Mouse (Mus musculus): ENCODE results near the gene Gm20671.
"Not testable (repeated sequence)": the region's sequence is repeated elsewhere in the genome, so short reads cannot be mapped to it uniquely, and the experiment has no call there.

The Gm20671 gene

DNA sequence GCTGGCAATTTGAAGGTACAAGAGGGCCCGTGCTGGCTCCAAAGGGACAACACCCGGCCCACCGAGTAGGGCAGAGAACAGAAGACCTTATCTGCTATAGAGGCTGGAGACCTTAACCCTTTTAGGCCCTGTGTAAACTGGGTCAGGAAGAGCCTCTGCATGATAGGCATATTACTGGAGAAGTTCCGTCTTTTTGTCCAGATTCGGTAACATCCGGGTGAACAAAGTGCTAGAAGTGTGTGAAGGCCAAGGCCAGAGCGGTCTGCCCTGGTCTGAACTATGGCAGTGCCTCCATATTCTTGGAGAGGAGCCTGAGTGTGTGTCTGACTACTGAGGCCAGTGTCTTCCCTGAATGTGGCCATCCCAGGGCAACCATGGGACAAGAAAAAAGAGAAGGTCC, at the start of gene Gm20671:
Gm20671 (minus strand) TSS at position 101 of the 400 bp plus-strand sequence.
- no peak for DNase-seq (ENCODE audit: low read depth)

DNA sequence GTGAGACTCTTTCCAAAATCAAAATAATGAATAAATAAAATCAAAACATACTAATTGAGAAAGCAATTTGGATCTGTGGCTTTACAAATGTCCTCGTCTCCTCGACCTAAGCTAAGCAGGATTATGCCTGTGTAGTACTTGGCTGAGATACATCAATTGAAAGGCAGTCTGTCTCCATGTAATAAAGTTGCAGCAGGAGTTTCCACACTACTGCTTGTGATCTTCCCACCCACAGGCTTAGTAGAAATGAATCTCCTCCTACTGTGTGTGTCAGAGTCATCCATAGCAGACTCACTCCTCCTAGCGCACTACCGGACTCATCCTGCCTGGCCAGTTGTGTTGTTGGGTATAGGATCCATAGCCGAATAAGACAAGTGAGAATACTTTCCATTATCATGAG, 45.4 kb upstream of the Gm20671 start:
- no peak for DNase-seq (ENCODE audit: low read depth)

DNA sequence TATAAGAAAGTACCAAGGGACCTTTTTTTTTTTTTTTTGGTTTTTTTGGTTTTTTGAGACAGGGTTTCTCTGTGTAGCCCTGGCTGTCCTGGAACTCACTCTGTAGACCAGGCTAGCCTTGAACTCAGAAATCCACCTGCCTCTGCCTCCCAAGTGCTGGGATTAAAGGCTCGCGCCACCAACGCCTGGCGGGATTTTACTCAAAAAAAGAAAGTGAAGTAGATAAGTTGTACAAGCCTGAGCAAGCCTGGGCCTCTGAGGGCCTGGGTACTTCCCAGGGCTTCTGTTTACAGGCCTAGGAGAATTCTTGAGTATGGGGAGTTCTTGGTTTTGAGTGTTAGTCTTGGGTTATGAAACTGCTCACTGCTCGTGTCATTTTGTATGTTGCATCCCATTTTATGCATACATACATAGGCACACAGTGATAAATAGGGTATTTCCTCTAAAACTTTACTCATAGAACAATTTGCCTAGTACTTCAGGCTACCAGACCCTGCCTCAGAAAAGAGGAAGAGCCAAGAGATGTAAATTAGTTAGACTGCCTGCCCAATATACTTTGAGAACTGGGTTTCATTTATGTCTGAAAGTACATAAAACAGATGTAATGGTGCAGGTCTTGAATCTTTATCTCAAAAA, 42.6 kb upstream of the Gm20671 start:
- DNase-seq (ENCODE audit: low read depth): no peak

DNA sequence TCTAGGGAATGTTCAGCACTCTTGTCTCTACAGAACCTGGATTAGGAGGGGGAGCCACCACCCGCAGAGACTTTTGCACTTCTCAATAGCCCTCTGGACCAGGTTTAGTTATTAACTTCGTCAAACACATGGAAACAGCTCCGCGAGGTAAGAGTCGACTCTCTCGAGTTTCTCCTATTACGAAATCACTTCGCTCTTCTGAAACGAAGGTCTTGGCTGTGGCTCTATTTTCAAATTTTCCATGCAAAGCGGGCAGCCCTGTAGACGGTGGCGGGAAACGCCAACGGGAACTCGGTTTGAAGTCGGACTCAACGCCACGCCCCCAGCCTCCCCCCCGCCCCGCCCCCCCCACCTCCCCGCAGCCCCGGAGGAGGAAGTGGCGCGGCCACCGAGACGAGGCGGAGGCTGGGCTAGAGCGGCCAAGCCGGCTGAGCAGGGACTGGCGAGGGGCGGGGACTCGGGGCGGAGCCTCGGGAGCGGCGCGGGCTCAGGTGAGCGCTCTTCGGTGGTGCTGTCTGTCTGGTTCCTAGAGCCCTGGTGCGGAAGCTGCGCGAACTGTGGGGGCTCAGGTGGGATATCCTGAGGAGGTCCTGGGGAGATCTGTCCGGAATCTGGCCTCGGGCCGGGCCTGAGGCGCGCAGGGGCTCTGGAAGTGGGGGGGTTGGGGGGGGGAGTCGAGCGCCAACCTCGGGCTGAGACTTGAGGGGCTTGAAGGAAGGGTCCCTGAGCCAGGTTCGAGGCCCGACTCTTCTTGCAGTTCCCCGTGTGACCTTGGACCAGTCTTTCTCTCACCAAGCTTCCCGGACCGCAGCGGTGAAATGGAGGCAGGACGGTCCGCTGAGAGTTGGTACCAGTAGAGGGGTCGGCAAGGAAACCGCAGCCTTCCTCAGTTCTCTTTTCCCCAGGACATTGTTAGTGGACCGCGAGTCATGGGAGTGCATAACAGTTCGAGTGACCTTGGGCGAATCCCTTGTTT, 36.6 kb upstream of the Gm20671 start, which contains the start of gene Depdc5:
Depdc5 (plus strand) TSS at position 449 of the 976 bp plus-strand sequence.
- peak; percentile 95 for DNase-seq (ENCODE audit: low read depth)

DNA sequence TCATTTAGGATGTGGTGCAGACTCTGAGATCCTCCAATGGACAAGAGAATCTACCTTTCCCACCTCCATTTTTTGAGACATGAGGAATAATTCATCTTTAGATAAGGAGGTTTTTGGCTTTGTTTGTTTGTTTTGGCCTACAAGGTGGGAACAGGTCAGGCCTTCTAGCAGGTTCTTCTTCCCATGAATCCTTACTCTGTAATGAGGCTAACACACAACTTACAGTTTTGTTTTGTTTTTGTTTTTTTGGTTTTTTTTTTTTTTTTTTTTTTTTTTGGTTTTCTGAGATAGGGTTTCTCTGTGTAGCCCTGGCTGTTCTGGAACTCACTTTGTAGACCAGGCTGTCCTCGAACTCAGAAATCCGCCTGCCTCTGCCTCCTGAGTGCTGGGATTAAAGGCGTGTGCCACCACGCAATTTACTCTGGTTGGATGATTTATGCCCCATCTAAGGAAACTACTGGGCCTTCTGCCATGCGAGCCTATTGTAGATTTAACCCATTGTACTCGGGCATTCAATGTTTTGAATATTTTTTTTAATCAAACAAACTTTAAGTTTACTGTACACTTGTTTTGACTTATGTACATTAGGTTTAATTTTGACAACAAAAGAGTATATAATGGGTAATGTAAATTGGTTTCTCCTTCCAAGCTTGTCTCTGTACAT, 35.7 kb upstream of the Gm20671 start:
- DNase-seq (ENCODE audit: low read depth): no peak

DNA sequence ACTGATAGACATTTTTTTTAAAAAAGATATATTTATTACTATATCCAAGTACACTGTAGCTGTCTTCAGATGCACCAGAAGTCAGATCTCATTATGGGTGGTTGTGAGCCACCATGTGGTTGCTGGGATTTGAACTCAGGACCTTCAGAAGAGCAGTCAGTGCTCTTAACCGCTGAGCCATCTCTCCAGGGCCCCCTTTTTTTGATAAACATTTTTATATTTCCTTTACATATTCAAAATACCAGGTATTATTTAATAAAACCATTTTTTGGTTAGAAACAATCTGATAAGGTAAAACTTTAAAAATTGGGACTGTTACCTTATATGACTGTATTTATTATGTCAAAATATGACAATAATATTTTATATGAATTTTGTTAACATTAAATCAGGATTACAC, 34.2 kb upstream of the Gm20671 start:
- no peak for DNase-seq (ENCODE audit: low read depth)

DNA sequence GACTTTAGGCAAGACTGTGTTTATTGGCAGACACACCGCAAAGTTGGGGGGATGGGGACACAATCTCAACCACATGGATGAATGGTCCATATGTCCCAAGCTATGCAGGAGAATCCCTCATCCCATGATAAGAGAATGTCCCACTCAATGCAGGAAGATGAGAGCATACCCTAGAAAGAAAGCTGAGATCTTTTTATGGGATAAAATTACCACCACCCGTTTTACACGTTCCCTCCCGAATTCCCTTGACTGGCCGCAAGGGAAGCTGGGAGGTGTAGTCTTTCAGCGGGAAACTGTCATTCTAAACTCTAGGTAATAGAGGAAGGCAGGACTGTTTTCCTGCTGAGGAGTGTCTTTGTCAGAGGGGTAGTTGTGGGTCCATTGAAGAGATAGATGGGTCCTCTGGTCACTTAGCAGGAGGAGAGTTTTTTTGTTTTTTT, 30.9 kb upstream of the Gm20671 start:
- peak; percentile 39 for DNase-seq (ENCODE audit: low read depth)

DNA sequence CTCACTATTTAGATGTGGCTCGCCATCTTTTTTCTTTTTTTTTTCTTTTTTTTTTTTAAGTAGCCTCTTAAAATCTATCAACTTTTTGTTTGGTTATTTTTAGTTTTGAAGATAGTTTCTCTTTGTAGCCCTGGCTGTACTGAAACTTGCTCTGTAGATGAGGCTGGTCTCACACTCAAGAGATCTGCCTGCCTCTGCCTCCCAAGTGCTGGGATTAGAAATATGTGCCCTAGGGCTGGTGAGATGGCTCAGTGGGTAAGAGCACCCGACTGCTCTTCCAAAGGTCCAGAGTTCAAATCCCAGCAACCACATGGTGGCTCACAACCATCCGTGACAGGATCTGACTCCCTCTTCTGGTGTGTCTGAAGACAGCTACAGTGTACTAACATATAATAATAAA, 28.4 kb upstream of the Gm20671 start:
- not testable (repeated sequence) for DNase-seq (ENCODE audit: low read depth)

DNA sequence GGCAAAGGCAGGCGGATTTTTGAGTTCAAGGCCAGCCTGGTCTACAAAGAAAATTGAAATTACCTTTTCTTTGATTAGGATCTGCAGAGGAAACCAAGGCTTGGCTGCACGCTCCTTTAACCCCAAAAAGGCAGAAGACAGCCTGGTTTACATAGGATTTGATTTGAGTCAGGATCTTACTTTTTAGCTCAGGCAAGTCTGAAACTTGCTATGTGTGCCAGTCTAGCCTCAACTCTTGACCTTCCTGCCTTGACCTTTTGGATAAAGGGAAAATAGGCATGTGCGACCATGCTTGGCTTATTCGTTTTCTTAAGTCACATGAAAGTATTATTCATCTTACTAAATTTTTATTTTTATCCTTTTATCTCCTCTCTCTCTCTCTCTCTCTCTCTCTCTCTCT, 27.9 kb upstream of the Gm20671 start:
- peak; percentile 36 for DNase-seq (ENCODE audit: low read depth)

DNA sequence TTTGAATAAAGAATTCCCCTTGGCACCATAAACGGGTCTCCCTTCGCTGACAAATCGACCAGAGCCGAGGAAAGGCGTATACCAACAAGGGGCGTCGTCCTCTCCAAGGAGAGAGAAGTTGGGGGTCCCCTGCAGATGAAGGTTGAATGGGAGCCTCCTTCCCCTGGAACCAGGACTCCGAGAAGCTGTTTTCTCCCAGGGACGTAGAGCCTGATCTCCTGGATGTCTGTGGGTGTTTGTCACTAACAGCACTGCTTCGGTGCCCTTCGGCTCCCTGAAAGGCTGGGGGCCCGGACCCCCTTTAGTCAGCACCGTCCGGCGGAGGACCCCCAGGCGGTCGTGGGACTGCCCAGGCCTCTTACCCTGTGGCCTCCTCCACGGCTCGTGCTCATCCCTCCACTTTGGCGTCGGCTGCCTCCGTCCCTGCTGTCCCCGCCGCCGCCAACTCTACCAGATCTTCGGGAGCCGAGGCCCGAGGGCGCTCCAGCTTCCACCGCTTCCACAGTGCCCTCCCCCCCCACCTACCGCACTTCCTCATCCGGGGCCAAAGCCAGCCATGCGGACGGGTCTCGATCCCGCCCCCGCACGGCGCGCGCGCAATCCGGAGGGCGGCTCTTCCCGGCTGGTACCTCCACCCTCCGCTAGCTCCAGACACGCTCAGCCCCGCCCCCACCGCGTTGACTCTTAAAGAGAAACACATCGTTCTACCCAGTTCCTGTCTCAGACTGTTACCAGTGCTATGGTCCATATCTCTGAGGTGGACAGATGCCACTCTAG, 27.0 kb upstream of the Gm20671 start, which contains the start of gene Prr14l:
Prr14l (minus strand) TSS at position 526 of the 777 bp plus-strand sequence.
- DNase-seq (ENCODE audit: low read depth): peak; percentile 99

DNA sequence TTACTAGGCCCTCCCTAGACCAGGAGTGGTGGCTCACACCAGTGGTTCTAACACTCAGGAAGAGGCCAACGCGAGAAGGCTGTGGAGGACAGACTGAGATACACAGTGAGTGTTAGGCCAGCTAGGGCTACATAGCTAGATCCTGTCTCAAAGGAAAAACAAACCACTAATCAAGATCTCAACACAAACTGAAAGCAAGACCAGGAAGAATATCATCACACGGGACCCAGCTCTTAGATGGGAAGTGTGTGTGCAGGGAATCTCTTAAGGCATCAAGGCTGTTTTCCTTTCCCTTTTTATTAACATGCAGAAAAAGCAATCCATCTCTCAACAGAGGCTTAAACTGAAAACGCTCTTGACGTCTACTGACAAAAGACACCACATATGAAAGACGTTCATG, 25.1 kb upstream of the Gm20671 start:
- DNase-seq (ENCODE audit: low read depth): peak; percentile 42

DNA sequence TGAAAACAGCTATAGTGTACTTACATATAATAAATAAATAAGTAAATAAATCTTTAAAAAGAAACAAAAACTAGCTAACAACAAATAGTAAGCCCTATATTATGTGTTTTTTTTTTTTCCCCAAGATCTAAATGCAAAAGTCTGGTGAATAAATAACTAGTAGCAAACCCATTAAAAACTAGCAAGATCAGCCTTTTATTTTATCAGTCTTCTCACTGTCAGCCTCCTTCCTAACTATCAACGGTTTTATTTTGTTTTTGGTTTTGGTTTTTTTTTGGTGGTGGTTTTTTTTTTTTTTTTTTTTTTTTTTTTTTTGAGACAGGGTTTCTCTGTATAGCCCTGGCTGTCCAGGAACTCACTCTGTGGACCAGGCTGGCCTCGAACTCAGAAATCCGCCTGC, 22.7 kb upstream of the Gm20671 start:
- not testable (repeated sequence) for DNase-seq (ENCODE audit: low read depth)

DNA sequence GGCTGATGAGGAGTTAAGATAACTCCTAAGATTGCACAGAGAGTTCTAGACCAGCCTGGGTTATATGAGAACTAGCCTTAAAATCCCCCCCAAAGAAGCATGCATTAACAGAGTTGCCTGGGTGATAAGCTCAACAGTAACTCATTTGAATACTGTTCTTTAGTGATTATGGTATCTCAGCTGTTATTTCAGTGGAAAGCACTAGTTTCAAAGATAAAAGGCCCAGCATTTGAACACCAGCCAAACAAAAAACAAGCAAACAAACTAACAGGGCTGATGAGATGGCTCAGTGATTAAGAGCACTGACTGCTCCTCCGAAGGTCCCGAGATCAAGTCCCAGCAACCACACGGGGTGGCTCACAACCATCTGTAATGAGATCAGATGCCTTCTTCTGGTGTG, 22.3 kb upstream of the Gm20671 start:
- no peak for DNase-seq (ENCODE audit: low read depth)

DNA sequence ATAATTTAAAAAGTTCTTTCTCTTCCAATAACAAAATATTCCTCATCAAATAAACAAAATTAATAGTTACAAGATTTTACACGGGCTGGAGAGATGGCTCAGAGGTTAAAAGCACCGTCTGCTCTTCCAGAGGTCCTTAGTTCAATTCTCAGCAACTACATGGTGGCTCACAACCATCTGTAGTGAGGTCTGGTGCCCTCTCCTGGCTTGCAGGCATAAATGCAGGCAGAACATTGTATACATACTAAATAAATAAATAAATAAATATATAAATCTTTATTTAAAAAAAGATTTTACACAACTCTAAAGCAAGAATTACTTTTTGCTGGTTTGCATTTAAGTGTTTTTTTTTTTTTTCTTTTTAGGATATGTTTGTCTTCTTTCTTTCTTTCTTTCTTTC, 13.1 kb upstream of the Gm20671 start:
- DNase-seq (ENCODE audit: low read depth): peak; percentile 31

DNA sequence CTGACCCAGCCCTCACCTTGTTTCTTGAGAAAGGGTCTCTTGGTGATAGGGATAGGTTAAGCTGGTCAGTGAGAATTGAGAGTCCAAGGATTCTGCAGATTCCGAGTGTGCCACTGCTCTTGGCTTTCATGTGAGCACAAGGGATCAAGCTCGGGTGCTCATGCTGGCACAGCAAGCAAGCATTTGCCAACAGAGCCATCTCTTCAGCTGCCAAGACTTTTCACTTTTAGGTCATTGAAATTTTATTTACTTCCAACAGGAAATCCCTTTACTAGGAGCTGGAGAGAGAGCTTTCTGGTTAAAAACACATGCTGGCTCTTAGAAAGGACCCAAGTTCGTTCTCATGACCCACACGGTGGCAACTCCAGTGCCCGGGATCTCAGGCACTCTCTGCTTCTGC, 10.1 kb upstream of the Gm20671 start:
- DNase-seq (ENCODE audit: low read depth): no peak

DNA sequence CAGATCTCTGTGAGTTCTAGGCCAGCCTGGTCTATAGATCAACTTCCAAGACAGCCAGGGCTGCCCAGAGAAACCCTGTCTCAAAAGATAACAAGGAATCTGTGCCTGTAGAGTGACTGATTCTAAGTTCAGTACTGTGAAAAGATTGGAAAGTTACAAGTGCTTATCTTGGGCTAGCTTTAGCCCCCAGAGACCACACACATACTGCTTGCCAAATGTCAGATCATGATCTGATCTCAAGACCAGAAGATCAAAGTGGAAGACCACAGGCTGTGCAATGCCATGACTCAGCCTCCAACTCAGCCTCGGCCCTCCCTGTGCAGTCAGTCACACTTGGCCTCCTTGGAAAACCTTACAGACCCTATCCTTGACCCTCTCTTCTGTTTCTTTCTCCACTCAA, 7.6 kb upstream of the Gm20671 start:
- no peak for DNase-seq (ENCODE audit: low read depth)

DNA sequence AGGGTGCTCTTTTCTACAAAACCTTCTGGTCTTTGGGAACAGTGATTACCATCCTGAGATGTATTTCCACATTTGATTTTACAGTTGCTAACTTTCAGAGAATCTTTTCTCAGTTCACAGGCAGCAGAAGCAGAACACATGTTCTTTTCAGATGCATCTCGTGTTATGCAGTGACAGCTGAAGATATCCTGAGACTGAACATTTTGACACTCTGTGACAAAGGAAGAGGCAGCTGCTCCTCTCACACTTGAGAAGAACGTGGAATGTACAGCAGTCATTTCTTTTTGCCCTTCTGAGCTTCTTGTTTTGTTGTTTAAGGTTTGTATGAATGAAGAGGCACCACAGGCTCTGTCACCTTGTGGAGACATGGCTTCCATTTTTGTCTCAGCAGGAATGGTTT, 3.1 kb upstream of the Gm20671 start:
- DNase-seq (ENCODE audit: low read depth): no peak

DNA sequence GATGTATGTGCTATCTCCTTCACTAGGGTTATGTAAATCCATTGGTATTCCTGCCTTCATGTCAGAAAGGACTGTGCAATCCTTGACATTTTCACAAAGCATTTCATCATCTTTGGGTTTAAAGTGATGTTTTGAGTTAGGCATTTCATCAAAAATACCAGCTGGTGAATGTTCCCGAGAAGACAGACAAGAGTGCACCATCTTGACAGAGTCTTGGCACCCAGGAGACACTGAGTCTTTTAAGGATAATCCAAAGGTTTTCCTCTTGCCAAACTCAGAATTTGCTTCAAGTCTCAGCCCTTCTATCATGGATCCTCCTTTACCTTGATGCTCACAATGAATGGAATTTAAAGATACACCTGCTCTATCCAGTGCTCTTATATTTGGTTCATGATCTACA, 1.9 kb upstream of the Gm20671 start:
- not testable (repeated sequence) for DNase-seq (ENCODE audit: low read depth)

DNA sequence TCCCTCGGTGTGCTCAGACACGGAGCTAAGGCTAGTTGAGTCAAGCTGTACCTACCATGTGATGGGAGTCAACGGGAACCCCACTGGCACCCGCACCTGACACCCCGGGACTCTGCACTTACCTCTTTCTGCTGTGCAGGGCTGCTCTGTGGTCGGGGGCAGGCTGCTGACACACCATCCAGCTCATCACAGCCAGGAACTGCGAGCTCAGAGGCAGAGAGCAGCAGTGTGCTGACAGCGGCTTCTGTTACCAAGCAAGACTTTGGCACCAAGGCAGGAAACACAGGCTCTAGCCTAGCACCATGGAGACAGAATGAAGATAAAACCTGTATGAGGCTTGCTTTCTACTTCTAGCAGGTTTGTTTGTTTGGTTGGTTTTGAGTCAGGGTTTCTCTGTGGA, 6.4 kb downstream of the Gm20671 start:
- DNase-seq (ENCODE audit: low read depth): no peak

DNA sequence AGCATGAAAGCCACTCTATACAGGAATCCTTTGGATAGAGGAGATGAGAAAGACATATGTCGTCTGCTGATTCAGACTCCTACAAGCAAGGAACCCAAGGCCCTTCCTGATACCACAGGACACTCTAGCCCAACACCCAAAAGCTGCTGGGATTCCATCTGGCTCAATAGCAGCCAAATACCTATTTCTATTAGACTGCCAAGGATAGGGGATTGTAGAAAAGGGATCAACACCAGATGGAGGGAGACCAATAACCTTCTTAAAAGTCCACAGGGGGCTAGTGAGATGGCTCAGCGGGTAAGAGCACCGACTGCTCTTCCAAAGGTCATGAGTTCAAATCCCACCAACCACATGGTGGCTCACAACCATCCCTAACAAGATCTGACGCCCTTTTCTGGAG, 11.5 kb downstream of the Gm20671 start:
- DNase-seq (ENCODE audit: low read depth): no peak

DNA sequence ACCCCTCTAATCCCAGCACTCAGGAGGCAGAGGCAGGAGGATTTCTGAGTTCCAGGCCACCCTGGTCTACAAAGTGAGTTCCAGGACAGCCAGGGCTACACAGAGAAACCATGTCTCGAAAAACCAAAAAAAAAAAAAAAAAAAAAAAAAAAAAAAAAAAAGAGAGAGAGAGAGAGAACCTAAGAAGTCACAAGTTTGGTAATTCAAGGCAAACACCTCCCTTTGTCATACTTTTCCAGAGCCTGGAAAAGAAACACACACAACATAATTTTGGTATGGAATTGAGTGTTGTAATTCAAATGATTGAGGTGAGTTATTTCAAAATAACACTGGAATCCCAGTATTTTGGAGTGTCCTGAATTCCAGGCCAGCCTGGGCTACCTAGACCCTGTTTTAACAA, 40.5 kb downstream of the Gm20671 start:
- DNase-seq (ENCODE audit: low read depth): not testable (repeated sequence)

All from induced T-regulatory cell, adult 2 months (primary cell).